Mouse (Mus musculus): ENCODE measurements at regions not wholly inside any gene's neighbourhood (a gene's known extent, or its start where the extent isn't known, plus 50 kb on each side); places are given as distances from the start of the nearest gene placed in this dataset.

DNA sequence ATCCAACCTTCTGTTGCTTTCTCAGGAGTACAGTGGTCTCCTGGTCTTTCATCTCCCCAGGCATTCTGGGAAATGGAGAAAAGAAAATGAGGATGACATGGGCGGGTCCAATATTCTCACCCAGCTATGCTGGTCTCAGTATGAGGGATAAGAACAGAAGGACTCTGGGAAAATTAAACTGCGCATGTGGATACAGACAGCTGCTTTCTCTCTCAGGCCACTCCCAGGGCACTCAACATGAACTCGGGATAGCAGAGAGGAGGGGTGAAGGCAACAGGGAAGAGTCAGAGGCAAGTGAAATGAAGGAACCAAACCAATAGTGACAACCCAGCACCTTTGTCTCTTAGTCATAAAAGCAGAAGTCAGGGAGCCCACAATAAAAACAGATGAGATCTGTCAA, 508.5 kb upstream of the Id2 start:
- TF ChIP-seq MYOG (IDR thresholded peaks at IDR 0.05; ENCODE audit: control insufficient read depth, extremely low read depth, insufficient read length) (no peak), CTCF (IDR thresholded peaks at IDR 0.05; ENCODE audit: control insufficient read depth, insufficient read depth, insufficient read length) (no peak), MAX (IDR thresholded peaks at IDR 0.05) (no peak), USF1 (IDR thresholded peaks at IDR 0.05; ENCODE audit: low read depth) (no peak)
